Mouse (Mus musculus) urinary bladder, postnatal 36 days (tissue): Measurements from ENCODE around the gene Tas2r106.

Source experiments
- DNase-seq, 2 experiments: peaks; one replicate each; pipeline ENCODE4 v3.0.0; 2022; ENCODE audit warnings: low spot score in 2 of 2, mixed read lengths in 1 of 2

The Tas2r106 gene

DNA sequence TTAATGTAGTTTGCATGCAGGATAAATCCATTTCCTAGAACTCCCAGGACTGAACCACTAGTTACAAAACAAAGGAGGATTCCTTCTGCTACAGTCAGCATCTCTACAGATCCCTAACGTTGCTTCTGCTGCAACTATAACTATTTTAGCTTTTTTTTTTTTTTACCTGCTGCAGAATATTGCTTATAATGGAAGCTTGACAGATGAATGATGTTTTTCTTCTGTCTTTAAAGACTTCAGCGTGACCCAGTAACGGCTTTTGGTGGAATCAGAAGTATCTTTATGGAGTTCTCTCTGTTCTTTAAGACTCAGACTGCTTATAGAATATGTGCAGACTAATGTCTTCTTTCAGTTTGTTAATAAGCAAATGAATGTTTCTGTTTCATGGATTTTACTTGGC lies at the start of gene Tas2r106:
Gene Tas2r106 (minus strand): TSS at position 101 of the 400 bp plus-strand sequence.
- DNase-seq = no peak

DNA sequence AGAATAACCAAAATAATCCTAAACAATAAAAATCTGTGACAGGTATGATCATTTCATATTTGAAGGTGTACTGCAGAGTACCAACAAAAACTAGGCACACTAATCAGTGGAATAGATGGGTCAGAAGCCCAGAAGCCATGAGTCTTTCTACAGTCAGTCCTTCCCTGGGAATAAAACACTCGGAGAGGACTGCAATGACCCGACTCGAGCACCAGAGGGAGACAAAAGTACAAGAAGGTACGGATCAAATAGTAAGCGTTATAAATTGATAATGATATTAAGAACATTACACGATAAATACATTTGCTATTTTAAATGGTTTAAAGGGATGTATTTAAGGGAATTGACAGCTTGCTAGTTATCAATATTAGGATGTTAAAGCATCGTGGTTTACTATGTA lies 34.1 kb upstream of the Tas2r106 start:
- no peak for DNase-seq

DNA sequence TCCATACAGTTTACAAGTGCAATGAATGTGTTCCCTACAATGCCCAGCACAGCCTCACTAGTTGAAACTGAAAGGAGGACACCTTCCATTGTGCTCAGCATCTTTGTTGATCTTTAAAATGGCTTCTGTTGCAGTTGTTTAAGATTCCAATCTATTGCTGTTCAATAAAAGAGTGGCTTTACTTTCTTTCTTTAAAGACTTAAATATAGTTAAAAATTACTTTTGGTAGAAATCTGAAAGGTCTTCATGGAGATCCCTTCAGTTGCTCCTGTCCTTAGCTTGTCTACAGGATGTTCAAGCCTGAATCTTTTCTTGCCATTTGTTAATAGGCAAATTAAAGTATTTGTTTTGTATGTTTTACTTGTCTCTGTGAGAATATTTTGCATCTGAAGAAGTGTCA lies 11.3 kb upstream of the Tas2r106 start, which contains the start of gene Tas2r114:
Gene Tas2r114 (minus strand): TSS at position 101 of the 400 bp plus-strand sequence.
- DNase-seq = no peak

DNA sequence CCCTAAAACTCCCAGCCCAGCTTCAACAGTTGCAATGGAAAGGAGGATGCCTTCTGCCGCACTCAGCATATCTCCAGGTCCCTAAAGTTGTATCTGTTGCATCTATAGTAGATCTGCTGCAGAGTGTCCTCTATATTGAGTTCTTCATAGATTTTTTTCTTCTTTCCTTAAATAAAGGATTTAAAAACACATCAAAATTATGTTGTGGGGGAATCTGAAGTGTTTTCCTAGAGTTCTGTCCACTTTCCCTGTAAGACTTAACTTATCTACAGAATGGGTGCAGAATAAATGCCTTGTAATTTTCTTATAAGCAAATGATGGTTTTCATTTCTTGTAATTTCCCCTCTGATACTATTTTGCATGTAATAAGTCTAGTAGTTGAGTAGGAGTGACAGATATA lies 8.7 kb upstream of the Tas2r106 start, which contains the start of gene Tas2r105:
Gene Tas2r105 (minus strand): TSS at position 101 of the 400 bp plus-strand sequence.
- DNase-seq = no peak

DNA sequence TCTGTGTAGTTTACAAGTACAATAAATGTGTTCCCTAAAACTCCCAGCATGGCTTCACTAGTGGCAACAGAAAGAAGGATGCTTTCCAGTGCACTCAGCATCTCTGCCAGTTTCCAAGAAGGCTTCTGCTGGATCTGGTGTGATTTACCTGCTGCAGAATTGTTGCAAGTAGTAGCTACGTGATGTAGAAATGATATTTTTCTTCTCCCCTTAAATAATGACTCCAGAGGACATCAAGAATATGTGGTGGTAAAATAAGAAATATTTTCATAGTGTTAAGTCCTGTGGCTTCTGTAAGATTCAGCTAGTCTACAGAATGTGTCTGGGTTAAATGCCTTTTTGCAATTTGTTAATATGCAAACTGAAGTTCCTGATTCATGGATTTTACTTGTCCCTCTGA lies 7.0 kb upstream of the Tas2r106 start, which contains the start of gene Tas2r104:
Gene Tas2r104 (minus strand): TSS at position 101 of the 400 bp plus-strand sequence.
- DNase-seq = no peak

DNA sequence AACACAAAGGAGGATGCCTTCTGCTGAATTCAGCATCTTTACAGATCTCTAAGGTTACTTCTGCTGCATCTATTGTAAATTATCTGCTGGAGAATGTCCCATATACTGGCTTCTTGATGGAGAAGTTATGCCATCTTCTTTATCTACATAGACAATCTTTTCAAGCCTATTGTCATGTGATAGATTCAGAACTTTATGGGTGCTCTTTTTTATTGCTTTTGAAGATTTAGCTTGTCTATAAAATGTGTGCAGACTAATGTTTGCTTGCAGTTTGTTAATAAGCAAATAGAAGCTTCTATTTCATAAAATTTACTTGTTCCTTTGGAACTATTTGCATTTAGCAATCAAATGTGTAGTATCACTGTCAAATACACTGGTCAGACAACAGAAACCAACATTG lies 18.6 kb downstream of the Tas2r106 start, which contains the start of gene Tas2r107:
Gene Tas2r107 (minus strand): TSS at position 101 of the 400 bp plus-strand sequence.
- no peak for DNase-seq

DNA sequence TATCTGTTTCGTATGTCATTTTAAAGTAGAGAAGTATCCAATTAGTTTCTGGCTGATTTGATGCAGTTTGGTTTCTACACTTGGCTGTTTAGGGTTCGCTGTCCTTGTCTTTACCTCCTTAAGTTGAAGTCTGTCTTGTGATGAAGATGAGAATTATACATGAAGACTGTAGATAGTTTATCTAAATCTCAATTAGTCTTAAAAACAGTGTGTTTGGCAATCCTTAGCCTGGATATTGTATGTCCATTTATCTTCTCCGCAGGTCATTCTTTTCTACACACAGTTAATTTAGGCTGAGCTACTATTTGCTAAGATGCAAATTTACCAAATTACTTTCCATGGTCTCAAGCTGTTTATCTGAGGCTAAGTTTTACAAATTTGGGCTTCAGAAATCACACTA lies 47.9 kb downstream of the Tas2r106 start, which contains the start of gene Tas2r130:
Gene Tas2r130 (minus strand): TSS at position 101 of the 400 bp plus-strand sequence.
- no peak for DNase-seq
